Mouse (Mus musculus): Measurements from ENCODE around the gene Arrdc5. TPM values are rescaled to one million over a fixed set of nuclear protein-coding genes. Genes with fewer than 3 reads are reported as not detected.

The Arrdc5 gene
- polyA plus RNA-seq, 1 experiment from 2014 or later: not detected

DNA sequence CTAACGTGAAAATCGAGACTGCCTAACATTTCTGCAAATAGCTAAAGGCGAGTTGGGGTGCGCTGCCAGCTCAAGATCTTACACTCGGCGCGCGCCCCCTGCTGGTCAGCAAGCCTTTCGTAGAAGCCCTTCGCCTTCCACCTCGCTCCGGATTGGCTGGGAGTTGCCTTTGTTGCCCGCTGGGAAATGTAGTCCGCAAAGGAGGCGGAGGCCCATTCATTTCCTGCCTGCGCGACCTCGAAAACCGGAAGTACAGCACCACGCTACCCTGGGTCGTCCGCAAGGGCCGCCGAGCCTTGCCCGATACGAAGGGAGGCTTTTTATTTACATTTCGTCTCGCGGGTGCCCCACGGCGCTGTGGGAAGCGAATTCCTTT, 44.2 kb downstream of the Arrdc5 start:
- WGBS: under 1% methylated on average over 32 of the region's 32 CpGs
- peaks cover 11% of the 10 kb centered on the region; the same call in 1 of the 2 replicates for H3K36me3 ChIP-seq (ENCODE audit: control insufficient read depth, insufficient read depth, low read length)
- peaks cover 44% of the 10 kb centered on the region for H3K4me1 ChIP-seq (ENCODE audit: control insufficient read depth, insufficient read depth, low read depth, low read length)
- peak overlapping the region; percentile 74 for H3K4me2 ChIP-seq (ENCODE audit: low read length)
- ATAC-seq: peak; percentile 90
- H3K9ac ChIP-seq (ENCODE audit: low read depth, low read length): peak overlapping the region; percentile 69
- H3K4me3 ChIP-seq (ENCODE audit: low read length): peak overlapping the region; percentile 64
- no peaks in the 10 kb centered on the region for H3K27me3 ChIP-seq (replicated peaks; ENCODE audit: control insufficient read depth, insufficient read depth, low read length)
- H3K9me3 ChIP-seq (ENCODE audit: control insufficient read depth, low read length): no peaks in the 10 kb centered on the region
- H3K27ac ChIP-seq (ENCODE audit: low read depth, low read length): peak overlapping the region; percentile 95

DNA sequence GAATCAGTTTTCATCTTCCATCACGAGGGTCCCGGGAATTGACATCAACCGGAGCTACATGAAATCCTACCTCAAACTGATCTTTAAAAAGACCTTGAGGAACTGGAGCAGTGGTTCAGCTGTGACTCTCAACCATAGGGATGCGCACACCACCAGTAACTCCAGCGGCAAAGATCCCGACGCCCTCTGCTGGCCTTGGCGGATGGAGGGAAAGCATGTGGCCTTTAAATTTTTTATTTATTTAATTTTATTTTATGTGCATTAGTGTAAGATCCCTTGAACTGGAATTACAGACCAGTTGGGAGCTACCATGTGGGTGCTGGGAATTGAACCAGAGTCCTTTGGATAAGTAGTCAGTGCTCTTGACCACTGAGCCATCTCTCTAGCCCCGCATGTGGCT, 44.7 kb downstream of the Arrdc5 start:
- peak overlapping the region; percentile 46 for H3K4me2 ChIP-seq (ENCODE audit: low read length)
- 13% methylated on average over 9 of the region's 9 CpGs for WGBS
- H3K9ac ChIP-seq (ENCODE audit: low read depth, low read length): peak overlapping the region; percentile 40
- H3K27me3 ChIP-seq (replicated peaks; ENCODE audit: control insufficient read depth, insufficient read depth, low read length): no peaks in the 10 kb centered on the region
- ATAC-seq: peak; percentile 5; the same call in 1 of the 2 replicates
- H3K27ac ChIP-seq (ENCODE audit: low read depth, low read length): peak overlapping the region; percentile 95
- peaks cover 45% of the 10 kb centered on the region for H3K4me1 ChIP-seq (ENCODE audit: control insufficient read depth, insufficient read depth, low read depth, low read length)
- H3K36me3 ChIP-seq (ENCODE audit: control insufficient read depth, insufficient read depth, low read length): peaks cover 11% of the 10 kb centered on the region; the same call in 1 of the 2 replicates
- H3K4me3 ChIP-seq (ENCODE audit: low read length): peak overlapping the region; percentile 64
- no peaks in the 10 kb centered on the region for H3K9me3 ChIP-seq (ENCODE audit: control insufficient read depth, low read length)

DNA sequence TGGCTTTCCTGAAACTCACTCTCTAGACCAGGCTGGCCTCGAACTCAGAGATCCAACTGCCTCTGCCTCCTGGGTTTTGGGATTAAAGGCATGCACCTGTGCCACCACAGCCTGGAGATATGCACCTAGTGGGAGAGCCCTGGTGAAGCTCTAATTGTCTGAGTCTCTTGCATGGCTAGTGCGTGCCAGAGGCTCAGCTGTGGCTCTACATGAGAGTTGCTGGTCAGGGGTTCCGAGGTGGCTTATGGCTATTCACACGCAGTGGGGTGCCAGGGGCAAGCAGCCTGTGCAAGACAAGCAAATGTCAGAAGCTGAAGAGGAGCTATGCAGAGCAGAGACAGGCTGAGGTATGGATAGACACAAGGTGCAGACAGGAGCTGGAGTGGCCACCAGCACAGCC, 45.4 kb downstream of the Arrdc5 start:
- H3K4me1 ChIP-seq (ENCODE audit: control insufficient read depth, insufficient read depth, low read depth, low read length): peaks cover 39% of the 10 kb centered on the region

DNA sequence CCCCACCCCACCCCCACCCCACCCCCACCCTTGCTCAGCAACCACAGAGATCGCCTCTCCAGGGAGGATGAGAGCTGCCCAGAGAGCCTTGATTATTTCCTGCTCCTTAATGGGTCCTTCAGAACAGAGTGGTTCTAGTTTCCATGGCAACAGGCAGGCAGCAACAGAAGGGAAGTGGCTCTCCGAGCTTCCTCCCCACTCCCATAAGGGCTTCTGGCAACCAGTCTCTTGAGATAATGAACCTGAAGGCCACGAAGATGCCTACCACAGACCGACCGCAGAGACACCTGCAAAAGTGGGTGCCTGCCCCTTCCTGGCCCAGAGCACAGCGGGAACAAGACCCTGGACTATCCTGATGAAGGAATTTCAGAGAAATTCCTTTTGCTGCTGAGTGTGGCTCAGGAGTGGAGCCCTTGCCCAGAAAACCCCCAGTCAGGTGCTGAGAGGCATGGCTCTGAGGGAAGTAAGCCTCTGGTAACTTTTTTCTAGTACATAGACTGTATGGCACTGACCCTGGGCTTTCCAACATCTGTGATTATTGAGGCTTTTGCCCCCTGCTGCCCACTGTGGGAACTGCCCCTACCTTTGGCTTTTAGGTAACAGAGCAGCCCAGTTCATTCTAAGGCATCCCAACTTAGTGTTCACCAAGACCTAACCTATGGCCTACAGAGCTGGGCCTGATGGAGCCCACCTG, 48.8 kb downstream of the Arrdc5 start:
- H3K4me1 ChIP-seq (ENCODE audit: control insufficient read depth, insufficient read depth, low read depth, low read length): peaks cover 16% of the 10 kb centered on the region
- H3K4me2 ChIP-seq (ENCODE audit: low read length): peak overlapping the region; percentile 38
- H3K27ac ChIP-seq (ENCODE audit: low read depth, low read length): peak overlapping the region; percentile 67
- peak; percentile 53 for ATAC-seq
- no peaks in the 10 kb centered on the region for H3K36me3 ChIP-seq (ENCODE audit: control insufficient read depth, insufficient read depth, low read length)
- H3K27me3 ChIP-seq (replicated peaks; ENCODE audit: control insufficient read depth, insufficient read depth, low read length): 0 out of 2 replicates have a peak, but pooled peaks cover 3% of the 10 kb centered on the region
- no peak overlapping the region for H3K4me3 ChIP-seq (ENCODE audit: low read length)
- H3K9ac ChIP-seq (ENCODE audit: low read depth, low read length): peak overlapping the region; percentile 35; the same call in 1 of the 2 replicates
- 14% methylated on average over 6 of the region's 6 CpGs for WGBS
- no peaks in the 10 kb centered on the region for H3K9me3 ChIP-seq (ENCODE audit: control insufficient read depth, low read length)

More for the DNA sequence above, 45.4 kb downstream of the Arrdc5 start:
- no peak for ATAC-seq
- no peak overlapping the region for H3K4me2 ChIP-seq (ENCODE audit: low read length)
- H3K36me3 ChIP-seq (ENCODE audit: control insufficient read depth, insufficient read depth, low read length): peaks cover 5% of the 10 kb centered on the region; the same call in 1 of the 2 replicates
- no peaks in the 10 kb centered on the region for H3K27me3 ChIP-seq (replicated peaks; ENCODE audit: control insufficient read depth, insufficient read depth, low read length)
- peak overlapping the region; percentile 17; the same call in 1 of the 2 replicates for H3K9ac ChIP-seq (ENCODE audit: low read depth, low read length)
- no peak overlapping the region for H3K4me3 ChIP-seq (ENCODE audit: low read length)
- no peaks in the 10 kb centered on the region for H3K9me3 ChIP-seq (ENCODE audit: control insufficient read depth, low read length)
- 79% methylated on average over 4 of the region's 4 CpGs for WGBS
- H3K27ac ChIP-seq (ENCODE audit: low read depth, low read length): peak overlapping the region; percentile 21

DNA sequence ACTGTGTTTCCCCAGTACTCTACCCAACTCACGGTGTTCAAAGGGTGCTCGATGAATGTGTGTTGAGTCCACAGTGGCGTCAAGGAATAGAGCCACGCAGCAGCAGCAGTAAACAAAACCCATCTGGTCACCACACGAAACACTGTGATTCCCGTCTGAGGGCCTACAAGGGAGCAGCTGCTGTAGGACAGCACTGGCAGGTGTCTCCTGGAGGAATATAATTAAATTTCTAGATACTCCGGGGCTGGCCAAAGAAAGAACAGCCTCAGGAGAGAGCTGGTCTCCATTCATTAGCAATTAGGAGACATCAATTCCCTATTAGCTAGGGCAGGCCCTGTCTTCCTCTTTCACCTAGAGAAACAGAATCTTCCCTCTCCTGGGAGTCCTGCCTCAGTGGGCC, 54.5 kb downstream of the Arrdc5 start:
- Histone ChIP-seq H3K36me3 (ENCODE audit: control insufficient read depth, insufficient read depth, low read length) (no peaks in the 10 kb centered on the region), H3K9me3 (ENCODE audit: control insufficient read depth, low read length) (no peaks in the 10 kb centered on the region), H3K4me2 (ENCODE audit: low read length) (no peak overlapping the region), H3K27me3 (replicated peaks; ENCODE audit: control insufficient read depth, insufficient read depth, low read length) (peaks cover 5% of the 10 kb centered on the region), H3K4me3 (ENCODE audit: low read length) (no peak overlapping the region), H3K9ac (ENCODE audit: low read depth, low read length) (no peak overlapping the region), H3K4me1 (ENCODE audit: control insufficient read depth, insufficient read depth, low read depth, low read length) (peaks cover 6% of the 10 kb centered on the region), H3K27ac (ENCODE audit: low read depth, low read length) (no peak overlapping the region)
- no peak for ATAC-seq
- WGBS: 36% methylated on average over 7 of the region's 7 CpGs

Other genes with a start within 250 kb of the Arrdc5 start
- gene Ubxn6, start 225.3 kb downstream of the Arrdc5 start, polyA plus RNA-seq (2015; fragmentation: Nextera tagmentation; extraction: Ambion mirVana): 77.6 and 79.5 TPM in 2 replicates
- 125 and 136 TPM in 2 replicates for gene Hdgfl2, start 220.7 kb downstream of the Arrdc5 start, polyA plus RNA-seq (2015; fragmentation: Nextera tagmentation; extraction: Ambion mirVana)
- 0.07 and 0.10 TPM in 2 replicates for gene Plin4, start 190.5 kb downstream of the Arrdc5 start, polyA plus RNA-seq (2015; fragmentation: Nextera tagmentation; extraction: Ambion mirVana)
- gene Plin5, start 182.7 kb downstream of the Arrdc5 start, polyA plus RNA-seq (2015; fragmentation: Nextera tagmentation; extraction: Ambion mirVana): 2.4 and 3.4 TPM in 2 replicates
- 0.68 and 0.91 TPM in 2 replicates for gene Lrg1, start 178.3 kb downstream of the Arrdc5 start, polyA plus RNA-seq (2015; fragmentation: Nextera tagmentation; extraction: Ambion mirVana)
- gene Sema6b, start 159.9 kb downstream of the Arrdc5 start, polyA plus RNA-seq (2015; fragmentation: Nextera tagmentation; extraction: Ambion mirVana): 12.5 and 12.7 TPM in 2 replicates
- gene Tnfaip8l1, start 137.8 kb downstream of the Arrdc5 start, polyA plus RNA-seq (2015; fragmentation: Nextera tagmentation; extraction: Ambion mirVana): 9.1 and 9.9 TPM in 2 replicates
- 81.4 and 88.4 TPM in 2 replicates for gene Mydgf, start 116.4 kb downstream of the Arrdc5 start, polyA plus RNA-seq (2015; fragmentation: Nextera tagmentation; extraction: Ambion mirVana)
- gene Dpp9, start 81.4 kb downstream of the Arrdc5 start, polyA plus RNA-seq (2015; fragmentation: Nextera tagmentation; extraction: Ambion mirVana): 21.0 and 29.3 TPM in 2 replicates
- 17.4 and 18.2 TPM in 2 replicates for gene Fem1a, start 43.5 kb downstream of the Arrdc5 start, polyA plus RNA-seq (2015; fragmentation: Nextera tagmentation; extraction: Ambion mirVana)
- gene Ticam1, start 23.5 kb downstream of the Arrdc5 start, polyA plus RNA-seq (2015; fragmentation: Nextera tagmentation; extraction: Ambion mirVana): 1.5 and 1.9 TPM in 2 replicates
- 15.5 and 21.1 TPM in 2 replicates for gene Plin3, start 7.4 kb downstream of the Arrdc5 start, polyA plus RNA-seq (2015; fragmentation: Nextera tagmentation; extraction: Ambion mirVana)
- gene Uhrf1, start 3.0 kb upstream of the Arrdc5 start, polyA plus RNA-seq (2015; fragmentation: Nextera tagmentation; extraction: Ambion mirVana): 23.3 and 28.2 TPM in 2 replicates
- gene Kdm4b, start 25.8 kb upstream of the Arrdc5 start, polyA plus RNA-seq (2015; fragmentation: Nextera tagmentation; extraction: Ambion mirVana): 53.5 and 70.3 TPM in 2 replicates
- gene Ptprs, start 176.2 kb upstream of the Arrdc5 start, polyA plus RNA-seq (2015; fragmentation: Nextera tagmentation; extraction: Ambion mirVana): 229 and 264 TPM in 2 replicates
- gene Znrf4, start 212.1 kb upstream of the Arrdc5 start, polyA plus RNA-seq (2015; fragmentation: Nextera tagmentation; extraction: Ambion mirVana): not detected in 2 replicates

All from hindbrain, embryonic 16.5 days (tissue).